Mouse (Mus musculus): ENCODE measurements around the gene Gmeb1.

Gmeb1 gene

DNA sequence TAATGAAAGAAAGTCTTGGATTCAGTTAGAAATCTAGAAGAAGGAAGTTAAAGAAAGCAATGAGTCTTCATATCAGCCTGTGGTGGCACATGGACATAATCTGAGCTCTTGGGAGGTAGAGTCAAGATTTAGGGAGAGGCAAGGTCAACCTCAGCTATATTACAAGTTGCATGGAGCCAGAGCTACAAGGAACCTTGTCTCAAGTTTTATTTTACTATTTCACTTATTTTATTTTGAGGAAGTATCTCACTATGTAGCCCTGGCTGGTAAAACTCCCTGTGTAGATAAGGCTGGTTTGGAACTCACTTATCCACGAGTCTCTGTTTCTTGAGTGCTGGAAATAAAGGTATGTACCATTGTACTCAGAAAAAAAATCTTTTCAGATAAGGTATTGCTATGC, 44.8 kb downstream of the Gmeb1 start:
- DNase-seq, result no peak

DNA sequence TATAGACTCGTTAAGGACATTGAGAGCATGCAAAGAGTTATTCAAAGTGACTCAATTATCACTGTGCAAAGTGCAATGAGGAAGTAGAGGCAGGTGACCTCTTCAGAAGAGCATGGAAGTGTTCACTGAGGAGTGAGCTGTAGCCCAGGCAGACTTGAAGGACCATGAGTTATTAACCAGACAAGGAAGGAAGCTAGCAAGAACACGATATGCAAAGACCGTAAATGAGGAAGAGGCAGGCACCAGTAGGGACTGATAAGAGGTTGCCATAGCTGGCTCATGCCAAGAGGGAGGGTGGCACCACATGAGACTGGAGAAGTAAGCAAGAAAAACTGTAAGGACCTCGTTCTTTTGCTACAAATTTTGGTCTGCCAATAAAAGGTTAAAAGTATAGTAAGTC, 46.6 kb downstream of the Gmeb1 start:
- DNase-seq, result no peak

DNA sequence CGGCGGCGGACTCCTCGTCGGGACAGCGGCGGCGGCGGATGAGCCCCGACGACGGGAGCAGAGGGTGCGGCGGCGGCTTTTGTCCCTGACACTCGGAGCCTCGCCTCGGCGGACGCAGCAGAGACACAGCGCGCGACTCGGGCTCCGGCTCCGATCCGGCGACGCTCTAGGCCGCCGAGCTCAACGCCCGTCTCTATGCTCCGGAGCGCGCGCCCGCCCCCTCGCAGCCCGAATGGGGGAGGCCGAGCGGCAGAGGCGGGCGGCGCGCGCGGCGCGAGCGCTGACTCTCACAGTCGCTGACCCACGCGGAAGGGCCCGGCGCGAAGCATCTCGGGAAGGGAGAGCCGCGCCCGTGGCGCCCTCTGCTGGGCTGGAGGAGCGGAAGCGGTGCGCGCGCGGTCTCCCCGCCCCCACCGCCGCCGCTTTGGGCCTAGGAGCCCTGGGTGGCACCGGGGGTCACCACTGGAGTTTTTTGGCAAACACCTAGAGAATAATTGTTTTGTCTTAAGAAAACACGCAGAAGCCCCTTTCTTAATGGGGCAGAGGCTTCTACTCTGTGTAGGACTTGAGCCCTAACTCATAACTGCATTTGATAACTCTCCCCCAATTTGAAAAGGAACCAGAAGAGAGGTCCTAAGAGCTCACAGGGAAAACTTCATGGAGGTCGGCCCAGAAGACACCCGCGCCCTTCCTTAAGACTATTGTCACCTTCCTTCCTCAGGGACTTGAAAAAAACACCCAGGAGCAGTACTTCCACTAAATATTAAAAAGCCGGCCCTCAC, 49.3 kb downstream of the Gmeb1 start, which contains the start of gene Ythdf2:
Ythdf2 (minus strand) TSS at position 351 of the 782 bp plus-strand sequence.
- DNase-seq, result peak; percentile 96

DNA sequence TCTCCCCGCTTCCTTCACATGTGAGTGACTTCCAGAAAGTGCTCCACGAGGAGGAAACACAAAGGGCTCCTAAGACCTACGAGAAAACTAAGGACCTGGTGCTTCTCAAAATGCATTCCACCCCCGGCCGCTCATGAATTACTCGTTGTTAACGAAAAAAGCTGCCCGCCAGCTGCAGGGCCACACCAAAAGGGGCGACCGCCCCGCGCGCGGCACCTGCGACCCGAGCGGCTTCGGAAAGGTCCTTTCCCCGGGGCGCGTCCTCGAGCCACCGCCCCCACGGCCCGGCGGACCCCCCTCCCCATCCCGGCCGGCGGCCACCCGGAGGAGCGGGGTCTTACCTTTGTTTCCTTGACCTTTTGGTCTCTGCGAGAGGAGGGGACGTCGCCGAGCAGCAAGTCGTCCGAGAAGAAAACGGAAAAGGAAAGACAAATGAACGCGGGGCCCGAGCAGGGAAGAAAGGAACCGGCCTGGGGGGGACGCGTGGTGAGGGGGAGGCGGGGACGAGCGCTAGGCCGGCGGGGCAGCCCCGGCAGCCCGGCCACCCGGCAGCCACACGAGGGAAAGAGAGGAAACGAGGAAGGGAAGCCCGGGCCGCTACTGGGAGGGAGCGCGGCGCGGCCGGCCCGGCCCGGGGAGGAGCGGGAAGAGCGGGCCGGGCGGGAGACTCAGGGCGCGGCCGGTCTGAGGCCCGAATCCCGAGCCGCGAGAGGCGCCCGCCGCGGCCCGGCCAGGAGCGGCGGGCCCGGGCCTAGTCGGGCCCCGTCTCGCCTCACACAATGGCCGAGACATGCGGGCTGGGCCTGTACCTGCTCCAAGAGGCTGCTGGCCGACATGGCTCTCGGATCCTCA, 50.1 kb downstream of the Gmeb1 start:
- peak; percentile 20 for DNase-seq

DNA sequence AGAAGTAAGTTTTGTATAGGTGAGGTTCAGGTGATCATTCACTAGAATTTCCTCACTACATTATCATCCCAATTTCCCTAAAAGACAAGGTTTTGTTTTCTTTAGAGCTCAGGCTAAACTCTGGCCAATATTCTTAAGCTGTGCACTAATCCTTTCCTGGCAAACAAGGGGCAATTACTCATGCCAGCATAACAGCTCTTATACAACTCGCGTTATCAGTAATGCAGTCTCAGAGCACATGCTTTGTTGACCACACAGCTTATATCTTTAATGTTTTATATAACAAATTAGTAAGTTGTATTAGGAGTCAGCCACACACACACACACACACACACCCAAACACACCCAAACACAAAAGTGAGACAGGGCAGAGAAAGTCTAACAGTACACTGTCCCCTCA, 51.1 kb downstream of the Gmeb1 start:
- no peak for DNase-seq

DNA sequence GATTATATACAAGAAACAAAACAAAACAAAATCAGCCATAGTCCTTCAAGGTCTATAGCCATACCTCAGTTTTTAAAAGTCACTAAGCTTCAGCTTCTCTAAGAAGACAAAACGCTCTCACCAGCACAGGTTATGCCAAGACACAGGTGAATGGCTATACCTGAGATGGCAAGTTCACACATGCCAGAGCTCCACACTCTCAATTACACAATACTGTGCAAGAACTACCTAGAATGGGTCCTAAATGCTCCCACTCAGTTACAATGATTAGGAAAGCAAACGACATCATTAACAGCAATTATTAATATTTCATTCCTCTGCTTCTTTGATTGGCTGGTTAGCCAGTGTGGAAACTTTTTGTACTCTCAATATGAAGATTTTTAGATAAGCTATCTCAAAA, 52.1 kb downstream of the Gmeb1 start:
- no peak for DNase-seq

DNA sequence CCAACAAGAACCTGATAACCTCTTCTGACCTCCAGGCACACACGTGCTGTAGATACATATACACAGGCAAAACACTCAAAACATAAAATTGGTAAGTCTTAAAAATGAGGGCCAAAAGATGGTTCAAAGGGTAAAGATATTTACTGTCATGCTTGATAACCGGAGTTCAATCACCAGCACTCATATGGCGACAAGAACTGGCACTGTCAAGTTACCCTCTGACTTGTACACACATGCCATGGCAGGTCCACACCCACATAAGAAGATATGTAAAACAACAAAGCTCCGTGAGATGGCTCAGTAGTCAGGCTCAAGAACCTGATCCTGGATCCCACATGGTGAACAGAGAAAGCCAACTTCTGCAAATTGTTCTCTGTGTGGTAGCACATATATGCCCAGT, 54.1 kb downstream of the Gmeb1 start:
- DNase-seq, result no peak

DNA sequence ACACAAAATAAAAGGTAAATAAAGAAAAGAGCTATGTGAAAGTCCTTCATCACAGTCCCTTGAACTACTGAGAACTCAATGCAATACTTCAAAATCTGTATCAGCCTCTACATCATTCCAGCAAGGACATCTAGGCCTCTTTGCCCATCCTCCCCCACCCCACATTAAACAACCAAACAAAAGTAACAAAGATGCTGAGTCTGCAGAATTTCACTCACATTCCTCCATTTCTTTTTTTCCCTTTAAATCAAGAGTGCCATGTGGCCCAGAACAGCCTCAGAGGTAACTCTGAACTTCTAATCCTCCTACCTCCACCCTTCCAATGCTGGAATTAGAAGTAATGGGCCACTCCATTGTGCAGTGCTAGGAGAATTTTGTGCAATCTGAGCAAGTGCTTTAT, 62.6 kb downstream of the Gmeb1 start:
- no peak for DNase-seq

DNA sequence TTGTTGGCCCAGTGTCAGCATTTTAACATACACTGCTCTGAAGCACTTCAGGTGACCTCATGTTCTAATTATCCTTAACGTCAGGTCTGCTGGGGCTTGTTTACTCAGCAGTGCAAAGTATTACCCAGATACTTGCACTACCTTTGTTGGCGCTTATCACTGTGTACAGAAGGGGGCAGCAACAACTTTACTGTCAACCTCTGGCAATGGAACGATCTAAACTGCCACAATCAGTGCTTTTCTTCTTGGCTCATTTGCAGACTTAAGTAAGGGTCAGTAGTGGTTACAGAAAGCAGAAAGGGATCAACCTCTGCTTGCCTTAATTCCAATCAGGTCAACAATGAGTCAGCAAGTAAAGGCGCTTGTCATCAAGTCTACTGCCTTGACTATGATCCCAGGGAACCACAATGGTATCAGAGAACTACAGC, 63.1 kb downstream of the Gmeb1 start:
- no peak for DNase-seq

DNA sequence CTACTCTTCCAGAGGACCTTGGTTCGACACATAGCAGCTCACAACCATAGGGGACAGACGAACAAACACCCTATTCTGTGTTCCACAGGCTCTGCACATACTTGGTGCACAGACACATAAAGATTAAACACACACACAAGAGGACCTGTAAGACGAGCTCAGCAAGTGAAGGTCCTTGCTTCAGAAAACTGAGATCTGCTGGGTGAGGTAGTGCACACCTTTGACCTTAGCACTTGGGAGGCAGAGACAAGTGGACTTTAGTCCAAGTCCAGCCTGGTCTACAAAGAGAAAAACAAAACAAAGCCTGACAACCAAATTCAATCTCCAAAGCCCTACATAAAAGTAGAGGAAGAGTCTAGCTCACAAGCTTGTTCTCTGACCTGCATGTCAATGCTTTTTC, 66.4 kb downstream of the Gmeb1 start:
- no peak for DNase-seq

DNA sequence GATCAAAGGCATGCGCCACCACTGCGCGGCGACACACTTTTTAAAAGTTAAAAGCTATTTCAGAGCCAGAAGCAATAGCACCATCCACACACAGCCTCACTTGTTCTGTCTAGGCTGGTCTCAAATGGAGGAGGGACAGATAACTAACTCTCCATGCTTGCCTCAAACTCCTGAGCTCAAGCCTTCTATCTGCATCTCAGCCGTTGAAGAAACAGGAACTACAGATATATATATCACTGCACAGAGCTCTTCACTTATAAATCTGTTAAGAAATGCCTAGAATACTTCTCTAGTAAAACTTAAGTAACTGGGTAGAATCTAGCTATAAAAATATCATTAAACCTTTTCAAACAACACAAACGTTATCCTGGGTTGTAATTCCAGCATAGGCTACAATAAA, 67.0 kb downstream of the Gmeb1 start:
- DNase-seq, result no peak

DNA sequence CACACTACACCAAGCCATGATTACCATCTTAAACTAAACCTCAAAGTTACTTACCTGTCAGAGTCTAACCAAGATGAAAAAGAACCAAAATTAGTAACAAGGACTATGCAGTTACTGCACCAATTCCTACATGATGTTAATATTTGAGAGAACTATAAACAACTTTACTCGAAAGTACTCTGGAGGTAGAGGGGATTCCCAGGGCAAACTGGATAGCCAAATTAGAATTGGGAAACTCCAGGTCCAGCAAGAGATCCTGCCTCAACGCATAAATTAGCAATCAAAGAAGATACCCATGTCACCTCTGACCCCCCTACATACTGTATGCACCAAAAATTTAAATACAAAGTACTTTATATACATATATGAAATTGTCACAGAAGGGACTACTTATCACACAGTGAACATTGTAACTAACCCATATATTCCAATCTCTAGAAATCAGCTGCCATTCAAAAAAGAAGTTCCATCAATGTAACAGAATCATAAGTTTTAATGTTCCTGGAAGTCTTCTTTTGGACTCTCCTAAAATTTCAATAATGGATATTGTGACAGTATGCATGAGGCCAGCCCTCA, 73.5 kb downstream of the Gmeb1 start:
- DNase-seq, result no peak

DNA sequence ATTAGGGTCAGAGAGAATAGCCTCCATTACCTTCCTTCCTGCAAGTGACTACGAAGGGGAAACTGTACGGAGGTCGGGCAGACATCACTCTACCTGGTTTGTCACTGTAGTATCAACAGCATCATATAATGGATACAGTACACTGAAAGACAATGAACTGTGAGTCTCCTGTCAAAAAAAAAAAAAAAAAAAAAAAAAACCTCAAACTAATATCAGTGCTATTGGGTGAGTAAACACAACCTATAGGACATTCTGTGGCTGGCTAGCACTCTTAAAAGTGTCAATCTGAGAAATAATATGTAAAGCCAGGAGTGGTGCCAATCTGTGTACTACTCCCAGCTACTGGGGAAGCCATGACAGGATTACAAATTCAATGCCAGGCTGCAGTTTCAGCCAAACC, 78.2 kb downstream of the Gmeb1 start:
- no peak for DNase-seq

DNA sequence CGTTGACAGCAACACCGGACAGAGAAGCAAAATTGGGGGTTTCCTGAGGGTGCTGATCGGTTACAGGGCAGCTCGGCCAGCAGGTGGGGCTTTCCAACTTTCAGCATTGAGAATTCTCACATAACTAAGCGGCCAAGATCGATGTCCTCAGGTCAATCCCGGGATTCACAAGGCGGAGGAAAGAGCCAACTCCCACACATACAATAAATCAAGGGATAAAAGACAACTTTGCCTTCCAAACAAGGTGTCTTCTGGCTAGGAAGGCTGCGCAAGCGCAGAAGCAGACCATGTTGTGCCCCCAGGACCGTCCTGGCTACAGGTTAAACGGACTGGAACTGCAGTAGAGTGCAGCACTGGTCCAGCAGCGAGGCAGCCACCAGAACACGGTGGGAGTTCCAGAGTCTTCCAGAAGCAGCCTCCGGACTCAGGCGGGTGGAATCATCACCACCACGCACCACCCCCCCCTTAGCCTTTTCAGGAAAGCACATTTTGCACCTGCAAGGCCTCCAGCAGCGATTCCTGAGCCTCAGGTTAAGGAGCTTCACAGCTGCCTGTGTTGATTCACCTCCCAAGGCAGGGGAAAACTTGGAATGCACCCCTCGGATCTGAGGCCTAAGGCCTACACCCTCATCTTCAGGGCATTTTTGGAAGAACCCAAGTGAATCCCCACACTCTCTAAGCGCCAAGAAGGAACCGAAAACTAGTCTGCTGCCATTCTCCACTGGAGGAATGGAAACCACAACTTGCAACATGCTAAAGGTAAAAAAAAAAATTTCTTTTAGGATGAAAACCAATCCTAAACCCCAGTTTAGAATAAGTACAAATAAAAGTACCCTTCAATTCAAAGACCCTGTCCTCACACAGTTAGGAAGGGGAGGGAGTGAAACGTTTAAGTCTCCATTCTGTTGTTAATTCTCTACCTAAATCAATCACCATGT, 79.4 kb downstream of the Gmeb1 start:
- no peak for DNase-seq

DNA sequence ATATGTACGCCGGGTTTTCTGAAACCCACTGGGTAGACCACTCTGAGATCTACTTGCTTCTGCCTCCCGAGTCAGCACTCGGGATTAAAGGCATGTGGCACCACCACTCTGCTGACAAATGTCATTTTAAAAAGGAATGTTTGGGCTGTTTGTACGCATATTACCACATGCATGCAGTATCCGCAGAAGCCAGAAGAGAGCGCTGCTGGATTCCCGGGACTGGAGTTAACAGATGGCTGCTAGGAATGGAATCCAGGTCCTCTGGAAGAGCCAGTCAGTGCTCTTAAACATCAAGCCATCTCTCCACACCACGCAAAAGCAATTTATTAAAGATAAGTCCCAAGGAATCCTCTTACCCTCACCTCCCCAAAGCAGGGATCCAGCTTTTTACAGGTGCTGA, 80.7 kb downstream of the Gmeb1 start:
- DNase-seq, result no peak

DNA sequence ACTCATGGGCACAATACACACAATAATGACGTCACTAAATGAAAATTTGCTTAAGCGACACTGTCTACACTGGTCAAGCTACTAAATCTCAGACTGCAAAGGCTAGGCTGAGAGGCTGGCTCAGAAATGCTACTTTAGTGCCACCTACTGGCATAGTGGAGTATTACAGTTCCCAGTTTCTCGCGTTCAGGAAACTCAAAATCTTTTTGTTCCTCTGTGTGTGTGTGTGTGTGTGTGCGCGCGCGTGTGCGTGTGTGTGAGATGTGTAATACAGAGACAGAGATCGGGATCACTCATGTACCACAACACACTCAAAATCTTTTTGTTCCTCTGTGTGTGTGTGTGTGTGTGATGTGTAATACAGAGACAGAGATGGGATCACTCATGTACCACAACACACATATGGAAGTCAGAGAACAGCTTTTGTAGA, 82.8 kb downstream of the Gmeb1 start:
- DNase-seq, result no peak

DNA sequence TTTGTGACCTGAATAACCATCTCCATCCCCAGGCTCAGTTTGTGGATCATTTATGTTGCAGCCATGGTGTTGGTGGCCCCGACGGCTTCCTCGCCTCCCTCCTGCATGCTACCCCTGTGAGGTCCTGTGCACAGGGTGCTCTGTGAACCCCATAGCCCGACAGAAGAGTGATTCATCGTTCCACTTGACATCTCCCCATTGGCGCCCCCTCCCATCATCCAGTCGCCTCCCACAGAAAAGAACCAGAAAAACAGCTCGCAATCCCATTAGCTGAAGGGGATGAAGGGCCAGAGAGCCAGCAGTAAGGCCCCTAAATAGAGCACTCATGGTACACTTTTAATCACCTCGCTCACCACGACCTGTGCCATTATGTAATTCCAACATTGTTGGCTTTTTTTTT, 84.9 kb downstream of the Gmeb1 start:
- DNase-seq, result no peak

All from right cerebral cortex, postnatal 25 days (tissue).